Mouse (Mus musculus): ENCODE data around the gene Rnls. TPM values are rescaled to one million over a fixed set of nuclear protein-coding genes. Genes with fewer than 3 reads are reported as not detected.

Gene Rnls
- polyA plus RNA-seq, 1 experiment from 2014 or later: 8.0 TPM

DNA sequence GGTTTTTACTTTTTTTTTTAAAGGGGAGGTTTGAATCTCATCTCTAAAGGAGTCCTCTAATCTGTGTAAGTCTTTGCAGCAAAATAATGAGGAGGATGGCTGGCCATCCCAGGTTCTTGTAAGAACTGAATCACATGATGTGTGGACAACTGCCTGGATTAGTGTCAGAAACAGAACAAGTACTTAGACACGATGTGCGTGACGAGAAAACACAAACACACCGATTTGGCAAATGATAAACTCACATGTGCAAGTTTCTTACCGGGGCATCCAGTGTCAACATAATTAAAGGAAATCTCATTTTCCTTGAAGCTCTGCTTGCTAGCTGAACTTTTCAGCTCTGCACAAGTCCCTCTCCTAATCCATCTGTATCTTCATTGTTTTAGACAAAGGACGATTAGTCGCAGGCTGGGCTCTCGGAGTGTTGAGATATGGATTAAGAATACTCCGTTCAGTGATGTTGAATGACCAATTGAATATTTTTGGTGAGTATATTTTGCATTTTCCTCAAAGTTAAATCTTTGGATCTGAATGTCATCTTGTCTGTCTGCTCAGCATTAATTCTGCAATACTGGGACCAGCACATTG, 292.8 kb downstream of the Rnls start:
- Histone ChIP-seq H3K27me3 (no peaks in the 10 kb centered on the region), H3K4me1 (peaks cover 15% of the 10 kb centered on the region; the same call in 1 of the 2 replicates), H3K4me3 (no peak overlapping the region), H3K4me2 (no peak overlapping the region), H3K36me3 (ENCODE audit: poor library complexity, severe bottlenecking) (no peaks in the 10 kb centered on the region), H3K27ac (no peak overlapping the region), H3K9me3 (replicated peaks) (no peaks in the 10 kb centered on the region), H3K9ac (no peak overlapping the region)
- 14% methylated on average over 9 of the region's 9 CpGs for WGBS
- ATAC-seq: no peak

DNA sequence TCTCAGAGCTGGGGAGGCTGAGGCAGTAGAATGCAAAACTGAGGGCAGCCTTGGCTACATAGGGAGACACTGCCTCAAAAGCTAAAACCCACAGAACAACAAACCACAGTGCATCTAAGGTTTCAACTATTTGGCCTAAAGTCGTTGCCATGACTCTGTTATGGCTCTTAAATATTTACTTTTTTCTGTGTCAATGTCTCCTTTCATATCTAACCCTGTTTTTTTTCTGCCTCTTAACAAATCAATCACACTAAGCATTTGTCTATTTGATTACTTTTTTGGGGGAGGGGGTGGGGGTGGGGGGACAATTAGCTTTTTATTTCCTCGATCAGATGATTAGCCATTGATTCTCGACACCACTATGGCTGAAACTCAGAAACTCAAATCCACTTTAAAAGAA, 294.4 kb downstream of the Rnls start:
- no peaks in the 10 kb centered on the region for H3K36me3 ChIP-seq (ENCODE audit: poor library complexity, severe bottlenecking)
- ATAC-seq: no peak
- 27% methylated on average over 3 of the region's 3 CpGs for WGBS

DNA sequence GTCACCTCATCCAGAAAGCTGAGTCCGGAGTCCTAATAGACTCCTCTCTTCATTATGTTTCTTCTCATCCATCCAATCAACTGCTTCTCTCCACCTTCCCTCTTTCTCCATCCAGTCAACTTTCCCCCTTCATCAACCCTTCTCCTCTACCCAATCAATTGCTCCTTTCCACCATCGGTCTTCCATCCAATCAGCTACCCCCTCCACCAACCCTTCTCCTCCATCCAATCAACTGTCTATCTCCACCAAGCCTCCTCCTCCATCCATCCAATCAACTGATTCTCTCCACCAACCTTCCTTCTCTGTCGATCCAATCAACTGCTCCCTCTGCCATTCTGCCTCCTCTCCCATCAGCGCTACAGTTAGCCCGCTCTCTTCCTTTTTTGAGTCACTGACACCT, 295.5 kb downstream of the Rnls start:
- H3K27ac ChIP-seq: no peak overlapping the region
- H3K9ac ChIP-seq: no peak overlapping the region
- WGBS: 92% methylated on average over 5 of the region's 5 CpGs
- H3K9me3 ChIP-seq (replicated peaks): no peaks in the 10 kb centered on the region
- ATAC-seq: no peak
- no peaks in the 10 kb centered on the region for H3K36me3 ChIP-seq (ENCODE audit: poor library complexity, severe bottlenecking)
- no peak overlapping the region for H3K4me2 ChIP-seq
- H3K27me3 ChIP-seq: no peaks in the 10 kb centered on the region
- H3K4me3 ChIP-seq: no peak overlapping the region
- H3K4me1 ChIP-seq: peaks cover 15% of the 10 kb centered on the region; the same call in 1 of the 2 replicates

More for the DNA sequence above, 294.4 kb downstream of the Rnls start:
- Histone ChIP-seq H3K4me1 (peaks cover 15% of the 10 kb centered on the region; the same call in 1 of the 2 replicates), H3K4me3 (no peak overlapping the region), H3K9ac (no peak overlapping the region), H3K4me2 (no peak overlapping the region), H3K9me3 (replicated peaks) (no peaks in the 10 kb centered on the region), H3K27ac (no peak overlapping the region), H3K27me3 (no peaks in the 10 kb centered on the region)

DNA sequence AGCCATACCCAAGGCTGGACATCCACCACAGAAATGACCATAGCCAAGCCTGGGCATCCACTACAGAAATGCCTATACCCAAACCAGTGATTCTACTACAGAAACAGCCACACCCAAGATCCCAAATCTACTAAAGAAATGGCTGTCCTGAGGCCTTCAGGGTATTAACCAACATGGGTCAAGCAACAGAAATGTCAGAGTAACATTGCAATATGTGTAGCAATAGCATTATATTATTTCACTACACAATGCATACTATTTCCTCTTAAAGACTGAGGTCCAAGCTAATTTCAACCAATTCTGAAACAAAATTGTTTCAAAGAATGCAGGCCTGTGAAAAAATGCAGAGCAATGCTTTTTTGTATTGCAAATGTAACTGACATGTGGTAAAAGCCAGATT, 299.5 kb downstream of the Rnls start:
- Histone ChIP-seq H3K4me2 (no peak overlapping the region), H3K9me3 (replicated peaks) (no peaks in the 10 kb centered on the region), H3K9ac (no peak overlapping the region), H3K27ac (no peak overlapping the region), H3K4me1 (no peaks in the 10 kb centered on the region), H3K27me3 (no peaks in the 10 kb centered on the region), H3K4me3 (no peak overlapping the region), H3K36me3 (ENCODE audit: poor library complexity, severe bottlenecking) (no peaks in the 10 kb centered on the region)
- no peak for ATAC-seq

DNA sequence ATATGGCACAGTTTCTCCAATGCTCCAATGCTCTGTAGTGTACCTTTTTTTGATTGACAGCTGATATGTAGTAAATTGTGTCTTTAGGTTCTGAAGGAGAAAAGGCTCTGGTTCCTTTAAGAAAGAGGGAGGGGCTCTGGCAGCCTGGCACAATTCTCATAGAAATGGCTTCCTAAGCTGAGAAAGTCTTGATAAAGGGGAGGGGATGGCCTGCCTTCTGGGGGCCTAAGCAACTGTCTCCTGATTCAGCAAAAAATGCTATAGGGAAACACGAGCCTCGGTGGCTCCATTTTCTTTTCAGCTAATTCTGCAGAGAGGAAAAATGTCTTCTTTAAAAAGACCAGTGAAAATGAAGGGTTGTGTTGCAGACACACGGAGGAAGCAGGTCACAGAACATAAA, 300.8 kb downstream of the Rnls start:
- 45% methylated on average over 3 of the region's 3 CpGs for WGBS
- H3K9me3 ChIP-seq (replicated peaks): no peaks in the 10 kb centered on the region
- ATAC-seq: no peak
- no peaks in the 10 kb centered on the region for H3K36me3 ChIP-seq (ENCODE audit: poor library complexity, severe bottlenecking)
- no peak overlapping the region for H3K4me3 ChIP-seq
- H3K27me3 ChIP-seq: no peaks in the 10 kb centered on the region
- no peak overlapping the region for H3K27ac ChIP-seq
- H3K4me2 ChIP-seq: no peak overlapping the region
- no peaks in the 10 kb centered on the region for H3K4me1 ChIP-seq
- no peak overlapping the region for H3K9ac ChIP-seq

DNA sequence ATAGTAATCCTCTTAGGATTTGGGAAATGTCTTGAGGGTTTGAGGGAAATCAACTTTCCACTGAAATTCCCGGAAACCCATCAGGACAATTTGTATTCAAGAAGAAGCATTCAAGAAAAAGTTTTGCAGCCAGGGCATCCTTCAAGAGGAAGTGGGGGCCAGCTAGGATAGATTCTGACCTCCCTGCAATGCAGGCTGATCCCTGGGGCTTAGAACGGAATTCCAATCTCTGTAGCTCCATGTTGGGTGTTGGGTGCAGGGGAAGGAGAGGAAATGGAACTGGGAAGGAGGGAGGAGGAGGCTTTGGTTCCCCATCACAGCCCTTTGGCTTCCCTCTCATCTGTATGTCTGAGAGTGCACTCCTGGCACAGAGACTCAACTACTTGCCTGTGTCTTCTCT, 303.2 kb downstream of the Rnls start:
- no peak overlapping the region for H3K4me3 ChIP-seq
- ATAC-seq: no peak

DNA sequence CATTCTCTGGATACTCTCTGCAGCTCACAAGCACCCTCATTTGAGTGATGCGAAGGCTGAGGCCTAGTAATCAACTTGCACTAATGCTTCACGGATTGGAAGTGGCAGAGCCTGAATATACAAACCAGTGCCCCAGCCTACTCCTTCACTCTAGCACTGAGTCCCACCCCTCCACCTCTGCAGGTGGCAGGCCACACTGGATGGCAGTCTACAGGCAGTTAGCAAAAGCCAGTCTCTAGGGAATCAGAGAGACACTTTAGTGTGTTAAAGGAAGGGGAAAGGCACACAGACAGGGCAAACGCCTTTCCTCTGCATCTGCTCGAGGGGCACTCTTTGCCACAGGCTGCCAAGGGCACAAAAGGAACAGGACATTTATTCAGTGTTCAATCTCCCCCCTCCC, 304.1 kb downstream of the Rnls start:
- no peak overlapping the region for H3K9ac ChIP-seq
- 61% methylated on average over 4 of the region's 4 CpGs for WGBS
- no peak for ATAC-seq
- H3K27ac ChIP-seq: no peak overlapping the region
- H3K36me3 ChIP-seq (ENCODE audit: poor library complexity, severe bottlenecking): no peaks in the 10 kb centered on the region
- H3K27me3 ChIP-seq: no peaks in the 10 kb centered on the region
- no peaks in the 10 kb centered on the region for H3K9me3 ChIP-seq (replicated peaks)
- H3K4me1 ChIP-seq: no peaks in the 10 kb centered on the region
- no peak overlapping the region for H3K4me2 ChIP-seq
- H3K4me3 ChIP-seq: no peak overlapping the region

More for the DNA sequence above, 303.2 kb downstream of the Rnls start:
- H3K27me3 ChIP-seq: no peaks in the 10 kb centered on the region
- no peaks in the 10 kb centered on the region for H3K36me3 ChIP-seq (ENCODE audit: poor library complexity, severe bottlenecking)
- H3K9ac ChIP-seq: no peak overlapping the region
- H3K4me2 ChIP-seq: no peak overlapping the region
- 89% methylated on average over 2 of the region's 2 CpGs for WGBS
- H3K4me1 ChIP-seq: no peaks in the 10 kb centered on the region
- H3K27ac ChIP-seq: no peak overlapping the region
- H3K9me3 ChIP-seq (replicated peaks): no peaks in the 10 kb centered on the region

Small RNAs within 50 kb of the gene (microRNA-seq; reads per million reads assigned to microRNA genes)
- gene Mir3970: 1.3 reads per million

Other genes with a start within 250 kb of the Rnls start
- gene Lipo4, start 125.5 kb upstream of the Rnls start, polyA plus RNA-seq (2015; fragmentation: Nextera tagmentation; extraction: Ambion mirVana): not detected in 2 replicates
- gene Gm8978, start 233.0 kb upstream of the Rnls start, polyA plus RNA-seq (2015; fragmentation: Nextera tagmentation; extraction: Ambion mirVana): not detected in 2 replicates